Mouse (Mus musculus): ENCODE measurements around the gene H2-Q2. TPM values are rescaled to one million over a fixed set of nuclear protein-coding genes. Genes with fewer than 3 reads are reported as not detected.

The H2-Q2 gene
- polyA plus RNA-seq, 1 experiment: not detected

Other genes with a start within 250 kb of the H2-Q2 start
- not detected in 2 replicates for gene Ly6g5c, start 234.0 kb upstream of the H2-Q2 start, polyA plus RNA-seq (2012; ENCODE audit: insufficient read depth, insufficient read length, missing spikeins)
- gene Ly6g5b, start 226.8 kb upstream of the H2-Q2 start, polyA plus RNA-seq (2012; ENCODE audit: insufficient read depth, insufficient read length, missing spikeins): not detected in 2 replicates
- gene Gpank1, start 220.8 kb upstream of the H2-Q2 start, polyA plus RNA-seq (2012; ENCODE audit: insufficient read depth, insufficient read length, missing spikeins): 7.9 and 12.8 TPM in 2 replicates
- 138 and 147 TPM in 2 replicates for gene Csnk2b, start 220.2 kb upstream of the H2-Q2 start, polyA plus RNA-seq (2012; ENCODE audit: insufficient read depth, insufficient read length, missing spikeins)
- 12.8 and 17.2 TPM in 2 replicates for gene D17H6S53E, start 215.9 kb upstream of the H2-Q2 start, polyA plus RNA-seq (2012; ENCODE audit: insufficient read depth, insufficient read length, missing spikeins)
- gene Apom, start 210.2 kb upstream of the H2-Q2 start, polyA plus RNA-seq (2012; ENCODE audit: insufficient read depth, insufficient read length, missing spikeins): not detected in 2 replicates
- 119 and 160 TPM in 2 replicates for gene Bag6, start 207.1 kb upstream of the H2-Q2 start, polyA plus RNA-seq (2012; ENCODE audit: insufficient read depth, insufficient read length, missing spikeins)
- 42.9 and 81.7 TPM in 2 replicates for gene Prrc2a, start 177.3 kb upstream of the H2-Q2 start, polyA plus RNA-seq (2012; ENCODE audit: insufficient read depth, insufficient read length, missing spikeins)
- gene Aif1, start 166.2 kb upstream of the H2-Q2 start, polyA plus RNA-seq (2012; ENCODE audit: insufficient read depth, insufficient read length, missing spikeins): 10.5 and 14.3 TPM in 2 replicates
- gene Lst1, start 153.8 kb upstream of the H2-Q2 start, polyA plus RNA-seq (2012; ENCODE audit: insufficient read depth, insufficient read length, missing spikeins): 12.2 and 16.4 TPM in 2 replicates
- gene Ltb, start 147.8 kb upstream of the H2-Q2 start, polyA plus RNA-seq (2012; ENCODE audit: insufficient read depth, insufficient read length, missing spikeins): not detected in 2 replicates
- not detected in 2 replicates for gene Tnf, start 140.2 kb upstream of the H2-Q2 start, polyA plus RNA-seq (2012; ENCODE audit: insufficient read depth, insufficient read length, missing spikeins)
- gene Lta, start 136.9 kb upstream of the H2-Q2 start, polyA plus RNA-seq (2012; ENCODE audit: insufficient read depth, insufficient read length, missing spikeins): not detected in 2 replicates
- gene Gm16181, start 121.4 kb upstream of the H2-Q2 start, polyA plus RNA-seq (2012; ENCODE audit: insufficient read depth, insufficient read length, missing spikeins): not detected in 2 replicates
- 2.7 and 4.0 TPM in 2 replicates for gene Atp6v1g2, start 108.6 kb upstream of the H2-Q2 start, polyA plus RNA-seq (2012; ENCODE audit: insufficient read depth, insufficient read length, missing spikeins)
- gene Nfkbil1, start 106.5 kb upstream of the H2-Q2 start, polyA plus RNA-seq (2012; ENCODE audit: insufficient read depth, insufficient read length, missing spikeins): 5.2 and 6.7 TPM in 2 replicates
- gene Ddx39b, start 100.5 kb upstream of the H2-Q2 start, polyA plus RNA-seq (2012; ENCODE audit: insufficient read depth, insufficient read length, missing spikeins): 50.5 and 57.9 TPM in 2 replicates
- 284 and 411 TPM in 2 replicates for gene H2-D1, start 79.5 kb upstream of the H2-Q2 start, polyA plus RNA-seq (2012; ENCODE audit: insufficient read depth, insufficient read length, missing spikeins)
- gene H2-Q1, start 21.8 kb upstream of the H2-Q2 start, polyA plus RNA-seq (2012; ENCODE audit: insufficient read depth, insufficient read length, missing spikeins): 0.40 TPM in 1 of 2 replicates, not detected in the other
- 12.3 and 19.2 TPM in 2 replicates for gene H2-Q4, start 37.4 kb downstream of the H2-Q2 start, polyA plus RNA-seq (2012; ENCODE audit: insufficient read depth, insufficient read length, missing spikeins)
- gene H2-Q6, start 82.6 kb downstream of the H2-Q2 start, polyA plus RNA-seq (2012; ENCODE audit: insufficient read depth, insufficient read length, missing spikeins): 6.4 and 9.4 TPM in 2 replicates
- 9.1 and 23.4 TPM in 2 replicates for gene H2-Q7, start 96.9 kb downstream of the H2-Q2 start, polyA plus RNA-seq (2012; ENCODE audit: insufficient read depth, insufficient read length, missing spikeins)
- gene H2-Q10, start 127.8 kb downstream of the H2-Q2 start, polyA plus RNA-seq (2012; ENCODE audit: insufficient read depth, insufficient read length, missing spikeins): 164 and 201 TPM in 2 replicates
- gene Pou5f1, start 163.8 kb downstream of the H2-Q2 start, polyA plus RNA-seq (2012; ENCODE audit: insufficient read depth, insufficient read length, missing spikeins): not detected in 2 replicates
- gene Tcf19, start 174.6 kb downstream of the H2-Q2 start, polyA plus RNA-seq (2012; ENCODE audit: insufficient read depth, insufficient read length, missing spikeins): 1.1 and 3.6 TPM in 2 replicates
- 0.88 and 2.3 TPM in 2 replicates for gene Cchcr1, start 174.9 kb downstream of the H2-Q2 start, polyA plus RNA-seq (2012; ENCODE audit: insufficient read depth, insufficient read length, missing spikeins)
- not detected in 2 replicates for gene Psors1c2, start 191.0 kb downstream of the H2-Q2 start, polyA plus RNA-seq (2012; ENCODE audit: insufficient read depth, insufficient read length, missing spikeins)
- 19.7 TPM in 2 replicates for gene Cdsn, start 209.9 kb downstream of the H2-Q2 start, polyA plus RNA-seq (2012; ENCODE audit: insufficient read depth, insufficient read length, missing spikeins)
- not detected in 2 replicates for gene 2300002M23Rik, start 225.2 kb downstream of the H2-Q2 start, polyA plus RNA-seq (2012; ENCODE audit: insufficient read depth, insufficient read length, missing spikeins)

All from brown adipose tissue, adult 24 weeks (tissue).